Mouse (Mus musculus) gastrocnemius, adult 2 months (tissue): ENCODE results near the gene Zpbp2. TPM values are rescaled to one million over a fixed set of nuclear protein-coding genes. Genes with fewer than 3 reads are reported as not detected.

Experiments used
- DNase-seq: peaks from one replicate; pipeline ENCODE4 v3.0.0; 2022
- H3K27ac ChIP-seq: fragments of 200-600 bp; 2 replicates; pipeline ENCODE4 v1.8.1; 2022; ENCODE audit warnings: mild to moderate bottlenecking
- H3K4me3 ChIP-seq: fragments of 200-600 bp; 2 replicates; pipeline ENCODE4 v1.8.1; 2022; ENCODE audit warnings: mild to moderate bottlenecking, moderate library complexity
- CTCF ChIP-seq: fragments of 200-600 bp; IDR thresholded peaks from 2 replicates; pipeline ENCODE4 v1.8.1; 2022; ENCODE audit warnings: antibody characterized with exemption, mild to moderate bottlenecking, moderate library complexity
- intact Hi-C: fragments of 180-260 bp; cut with DNase I; formaldehyde crosslinking; loops from one replicate; pipeline ENCODE4 v1.15.1; 2025
- total RNA-seq, 2 experiments: library from RNA; stranded (reverse); gene quantifications; 2 replicates each; pipeline ENCODE4 v1.2.3; 2021

Gene Zpbp2
- total RNA-seq, 2 experiments from 2014 or later, result not detected

DNA sequence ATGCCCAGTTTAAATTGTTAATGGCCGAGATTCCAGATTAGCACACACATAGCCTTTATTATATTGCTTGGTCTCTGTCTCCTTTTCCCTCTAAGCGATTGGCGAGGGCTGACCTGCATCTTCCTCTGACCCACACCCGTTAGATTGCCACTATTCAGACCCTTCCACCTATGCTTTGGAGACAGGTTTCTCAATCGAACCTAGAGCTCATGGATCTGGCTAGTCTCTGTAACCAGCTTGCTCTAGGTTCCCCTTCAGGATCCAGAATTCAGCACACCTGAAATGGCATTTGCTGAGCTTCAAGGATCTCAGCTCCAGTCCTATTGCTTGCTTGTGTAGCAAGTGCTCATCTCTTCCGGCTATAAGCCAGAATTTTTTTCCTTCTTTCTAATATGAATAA, 18.6 kb downstream of the Zpbp2 start:
- no peak for DNase-seq
- no peak for TF ChIP-seq CTCF
- H3K27ac ChIP-seq, result no peak overlapping the region
- intact Hi-C loops, result no loop called here
- H3K4me3 ChIP-seq, result no peak overlapping the region

GRCm38 (mm10) chr11:98577776-98578175, 26.9 kb downstream of the Zpbp2 start:
- no peak for TF ChIP-seq CTCF
- Histone ChIP-seq H3K27ac (peak overlapping the region; percentile 20; the same call in 1 of the 2 replicates), H3K4me3 (no peak overlapping the region)
- intact Hi-C loops, result no loop called here
- DNase-seq, result peak; percentile 51

DNA sequence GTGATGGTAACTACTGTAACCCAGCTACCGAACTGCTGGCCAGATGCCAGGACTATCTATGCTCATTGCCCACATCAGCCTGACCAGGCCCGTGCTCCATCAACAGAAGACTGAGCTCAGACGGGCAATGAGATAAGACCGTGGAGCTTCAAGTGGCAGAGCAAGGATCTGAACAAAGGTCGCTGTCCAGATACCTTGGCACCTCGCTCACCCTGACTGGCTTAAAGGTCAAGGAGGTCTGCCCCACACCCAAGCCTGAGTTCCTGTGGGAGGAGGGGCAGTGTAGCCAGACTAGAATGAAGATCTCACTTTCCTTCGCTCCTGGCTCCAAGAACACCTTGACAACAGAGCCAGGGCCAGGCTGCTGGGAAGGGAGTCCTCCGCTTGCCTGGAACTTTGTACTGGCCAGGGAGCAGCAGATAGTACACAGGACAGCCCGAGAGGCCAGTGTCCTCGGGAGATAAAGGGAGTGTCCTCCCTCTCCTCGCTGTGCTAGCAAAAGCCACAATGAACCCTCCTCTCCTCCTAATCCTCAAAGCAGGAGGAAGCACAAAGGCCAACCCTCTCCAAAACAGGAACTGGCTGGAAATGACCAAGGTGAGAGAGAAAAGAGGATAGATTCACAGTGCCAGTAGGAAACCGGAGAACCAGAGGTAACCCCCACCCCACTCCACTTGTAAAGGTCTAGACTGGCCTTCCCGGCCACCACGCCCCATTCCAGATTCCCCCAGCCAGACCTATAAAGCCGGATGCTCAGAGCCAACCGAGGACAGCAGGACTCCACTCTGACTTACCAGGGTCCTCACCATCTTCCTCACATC, 29.6 kb downstream of the Zpbp2 start:
- DNase-seq, result no peak
- no peak for TF ChIP-seq CTCF
- intact Hi-C loops, result no loop called here
- Histone ChIP-seq H3K4me3 (no peak overlapping the region), H3K27ac (no peak overlapping the region)

DNA sequence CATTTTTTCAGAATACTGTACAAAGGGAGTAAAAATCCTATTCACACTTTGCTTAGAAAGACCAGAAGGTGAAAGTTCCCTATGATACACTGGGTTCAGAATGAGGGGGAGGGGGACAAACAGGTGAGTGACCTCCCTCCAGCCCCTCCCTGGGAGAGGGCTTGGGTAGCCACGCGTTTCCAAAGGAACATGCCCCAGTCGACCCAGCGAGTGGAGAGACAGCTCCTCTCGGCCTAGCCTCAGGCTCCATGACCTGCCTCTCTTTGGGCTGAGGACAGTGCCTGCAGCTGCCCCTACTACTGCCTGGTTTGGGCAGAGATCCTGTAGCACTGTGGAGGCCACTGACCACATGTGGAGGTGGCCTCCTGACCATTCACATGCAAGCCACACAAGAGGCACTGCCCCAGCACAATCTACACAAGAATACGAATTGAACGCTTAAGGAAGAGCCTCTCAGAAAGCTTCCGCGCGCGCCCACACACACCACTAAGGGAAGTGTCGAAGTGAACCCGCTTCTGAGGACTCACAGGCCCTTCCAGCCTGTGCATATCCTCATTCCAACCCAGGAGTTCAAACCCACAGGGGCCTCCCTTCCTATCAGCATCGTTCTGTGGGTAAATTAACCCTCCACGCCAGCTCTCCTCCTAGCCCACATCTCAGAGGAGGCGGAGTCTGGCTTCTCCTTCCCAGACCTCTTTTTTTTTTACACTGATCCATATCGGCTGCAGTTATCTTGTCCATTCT, 30.6 kb downstream of the Zpbp2 start:
- intact Hi-C loops, result no loop called here
- DNase-seq, result no peak
- TF ChIP-seq CTCF, result no peak
- H3K27ac ChIP-seq, result no peak overlapping the region
- H3K4me3 ChIP-seq, result no peak overlapping the region

DNA sequence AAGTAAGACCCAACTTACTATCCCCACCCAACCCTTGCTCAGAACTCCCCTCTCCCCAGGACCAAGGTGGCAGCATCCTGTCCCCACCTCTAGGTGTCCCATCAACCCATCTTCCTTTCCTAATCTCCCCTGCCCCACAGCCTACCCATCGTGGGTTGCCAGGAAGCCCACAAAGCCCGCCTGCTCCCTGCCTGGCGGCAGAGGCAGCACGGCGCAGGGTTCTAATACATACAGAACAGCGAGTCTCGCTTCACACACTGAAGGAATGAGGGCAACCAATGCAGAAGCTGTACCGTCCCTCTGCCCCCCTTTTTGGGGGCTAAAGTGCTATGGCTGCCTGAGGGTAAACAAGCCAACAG, 31.1 kb downstream of the Zpbp2 start:
- DNase-seq, result no peak
- intact Hi-C loops, result no loop called here
- H3K27ac ChIP-seq, result no peak overlapping the region
- no peak for TF ChIP-seq CTCF
- no peak overlapping the region for H3K4me3 ChIP-seq

DNA sequence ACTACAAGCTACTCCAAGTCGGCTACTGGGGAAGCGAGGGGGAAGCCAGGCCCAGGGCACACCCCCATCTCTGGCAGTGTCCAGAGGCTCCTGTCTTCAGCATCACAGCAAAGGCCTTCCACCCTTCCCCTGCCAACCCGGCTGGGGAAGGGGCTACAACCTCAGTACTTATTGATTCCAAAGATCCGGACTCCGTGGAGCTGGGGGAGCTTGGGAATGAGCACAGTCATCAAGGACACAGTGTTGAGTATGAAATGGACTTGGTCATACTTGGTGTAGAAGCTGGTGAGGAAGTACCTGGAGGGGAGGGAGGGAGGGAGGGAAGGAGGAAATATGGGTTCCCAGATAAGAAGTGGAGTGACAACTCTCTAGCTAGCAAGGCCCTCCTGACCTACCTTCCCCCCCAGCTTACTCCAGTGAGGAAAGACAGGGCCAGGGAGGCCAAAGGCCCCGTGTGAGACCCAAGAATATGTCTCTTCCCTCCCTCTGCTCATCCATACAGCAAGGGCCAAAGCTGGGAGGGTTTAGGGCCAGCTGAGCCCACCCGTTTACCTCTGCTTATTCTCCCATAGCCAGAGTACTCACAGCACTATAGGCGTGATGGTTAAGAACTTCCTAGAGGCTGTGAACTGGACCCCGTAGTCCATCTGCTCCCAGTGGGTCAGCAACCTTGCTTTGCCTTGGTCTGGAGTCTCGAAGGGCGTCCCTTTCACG, 31.8 kb downstream of the Zpbp2 start:
- DNase-seq, result no peak
- no peak overlapping the region for H3K27ac ChIP-seq
- intact Hi-C loops, result no loop called here
- no peak overlapping the region for H3K4me3 ChIP-seq
- TF ChIP-seq CTCF, result no peak

GRCm38 (mm10) chr11:98583265-98583552, 32.3 kb downstream of the Zpbp2 start:
- Histone ChIP-seq H3K4me3 (no peak overlapping the region), H3K27ac (no peak overlapping the region)
- intact Hi-C loops, result no loop called here
- no peak for TF ChIP-seq CTCF
- no peak for DNase-seq

DNA sequence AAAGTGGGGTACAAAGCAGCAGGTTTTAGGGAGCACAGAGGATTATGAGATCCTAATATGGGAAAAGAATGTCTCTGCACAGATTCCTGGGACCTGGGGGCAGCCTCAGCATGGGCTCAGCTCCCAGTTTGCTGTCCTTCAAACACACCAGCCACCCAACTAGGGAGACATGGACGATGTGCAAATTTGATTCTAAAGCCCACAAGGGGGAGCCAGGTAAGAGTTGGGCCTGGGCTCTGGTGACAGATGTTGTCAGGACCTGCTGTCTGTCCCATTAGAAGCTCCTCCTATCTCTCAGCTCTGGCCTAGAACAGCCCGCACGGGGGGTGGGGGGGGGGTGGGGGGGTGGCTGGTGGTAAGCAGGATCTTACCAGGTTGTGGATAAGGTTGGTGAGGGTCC, 32.7 kb downstream of the Zpbp2 start:
- intact Hi-C loops, result no loop called here
- no peak overlapping the region for H3K27ac ChIP-seq
- no peak overlapping the region for H3K4me3 ChIP-seq
- no peak for DNase-seq
- no peak for TF ChIP-seq CTCF

DNA sequence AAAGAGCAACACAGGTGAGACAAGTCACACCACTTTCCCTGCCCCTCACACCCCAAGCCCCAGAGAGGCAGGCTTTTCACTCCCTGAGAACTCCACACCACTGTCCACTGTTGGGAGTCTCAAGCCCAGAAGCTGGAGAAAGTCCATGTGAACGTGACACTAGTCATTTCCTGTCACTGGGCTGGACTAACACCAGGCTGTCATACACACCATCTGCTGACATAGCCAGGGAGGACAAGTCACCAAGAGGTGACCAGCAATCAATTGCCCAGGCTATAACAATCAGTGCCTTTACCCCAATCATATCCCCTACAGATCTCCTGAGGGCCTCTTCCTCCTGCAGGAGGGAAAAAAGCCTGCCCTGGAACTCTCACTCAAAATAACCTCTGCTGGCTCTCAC, 33.2 kb downstream of the Zpbp2 start:
- no peak for TF ChIP-seq CTCF
- no peak for DNase-seq
- H3K4me3 ChIP-seq, result no peak overlapping the region
- no peak overlapping the region for H3K27ac ChIP-seq
- intact Hi-C loops, result no loop called here

- H3K4me3 ChIP-seq, result no peak overlapping the region
- no peak overlapping the region for H3K27ac ChIP-seq
- intact Hi-C loops, result loop anchor here (5.0 kb wide), 1 partner anchor 32 kb away; the partner anchor contains the start of gene Zpbp2
- no peak for TF ChIP-seq CTCF
- no peak for DNase-seq
Observed at GRCm38 (mm10) chr11:98584629-98585177, 33.8 kb downstream of the Zpbp2 start.

GRCm38 (mm10) chr11:98586087-98586891, 35.4 kb downstream of the Zpbp2 start:
- Histone ChIP-seq H3K4me3 (peak overlapping the region; percentile 82), H3K27ac (peak overlapping the region; percentile 94)
- TF ChIP-seq CTCF, result no peak
- peak; percentile 30 for DNase-seq
- intact Hi-C loops, result loop anchor here (5.0 kb wide), 1 partner anchor 34 kb away; the partner anchor contains the start of gene Zpbp2
